Mouse (Mus musculus) liver, adult 2 months (tissue): ENCODE results near the gene Itsn1.

Source experiments
- CTCF ChIP-seq: fragments of 200-500 bp; IDR thresholded peaks from 2 replicates; pipeline ENCODE4 v1.5.1; 2011; ENCODE audit warnings: low read depth, low read length, control low read depth
- POLR2A ChIP-seq: fragments of 200-500 bp; IDR thresholded peaks from 2 replicates; pipeline ENCODE4 v1.6.1; 2011; ENCODE audit warnings: low read length, control low read depth; ENCODE audit not compliant: insufficient read depth; ENCODE audit errors: extremely low read depth

DNA sequence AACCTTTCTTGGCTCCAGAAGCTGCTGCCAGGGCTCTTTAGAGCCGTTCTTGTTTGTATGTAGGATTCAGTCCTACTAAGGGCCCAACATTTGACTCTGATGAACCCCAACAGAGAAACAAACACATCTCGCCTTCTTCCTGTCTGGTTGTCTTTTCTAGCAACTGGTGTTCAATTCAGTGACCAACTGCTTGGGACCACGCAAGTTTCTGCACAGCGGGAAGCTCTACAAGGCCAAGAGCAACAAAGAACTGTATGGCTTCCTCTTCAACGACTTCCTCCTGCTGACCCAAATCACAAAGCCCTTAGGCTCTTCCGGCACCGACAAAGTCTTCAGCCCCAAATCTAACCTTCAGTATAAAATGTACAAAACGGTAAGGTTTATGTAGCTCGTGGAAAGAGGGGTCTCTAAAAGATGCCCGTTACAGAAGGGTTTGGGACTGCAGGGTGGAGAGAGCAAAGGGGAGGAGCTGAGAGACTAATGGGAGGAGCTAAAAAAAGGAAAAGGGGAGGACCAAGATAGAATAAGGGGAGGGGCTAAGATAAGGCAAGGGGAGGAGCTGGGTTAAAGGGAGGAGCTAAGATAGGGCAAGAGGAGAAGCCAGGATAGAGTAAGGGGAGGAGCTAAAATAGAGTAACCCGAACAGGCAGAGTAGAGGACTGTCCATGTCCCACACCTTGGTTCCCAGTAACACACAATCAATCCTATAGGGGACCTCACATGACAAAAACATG lies 176.2 kb downstream of the Itsn1 start:
- TF ChIP-seq POLR2A (no peak), CTCF (no peak)
